Mouse (Mus musculus) heart, adult 2 months (tissue): Measurements from ENCODE around the gene Ufc1. TPM values are rescaled to one million over a fixed set of nuclear protein-coding genes. Genes with fewer than 3 reads are reported as not detected.

Experiments
- DNase-seq, 2 experiments: peaks; one replicate each; pipeline ENCODE4 v3.0.0; 2021
- H3K27ac ChIP-seq: fragments of 200-600 bp; 2 replicates; pipeline ENCODE4 v1.8.1; 2022
- H3K27me3 ChIP-seq: fragments of 200-500 bp; 2 replicates; pipeline ENCODE4 v1.6.1; 2012; ENCODE audit warnings: mild to moderate bottlenecking, low read length, inconsistent platforms, mixed read lengths; ENCODE audit not compliant: control insufficient read depth, insufficient read depth
- H3K36me3 ChIP-seq: fragments of 200-500 bp; 2 replicates; pipeline ENCODE4 v1.6.1; 2012; ENCODE audit warnings: low read length, inconsistent platforms; ENCODE audit not compliant: control insufficient read depth, insufficient read depth
- H3K4me1 ChIP-seq: fragments of 200-500 bp; 2 replicates; pipeline ENCODE4 v1.6.1; 2011; ENCODE audit warnings: low read length; ENCODE audit not compliant: control insufficient read depth, insufficient read depth
- H3K4me3 ChIP-seq: fragments of 200-600 bp; 2 replicates; pipeline ENCODE4 v1.8.1; 2022
- H3K79me2 ChIP-seq: fragments of 200-500 bp; replicated peaks from 2 replicates; pipeline ENCODE4 v1.6.1; 2012; ENCODE audit warnings: mild to moderate bottlenecking, inconsistent platforms, low read length, moderate library complexity, mixed read lengths; ENCODE audit not compliant: control insufficient read depth, insufficient read depth
- H3K9ac ChIP-seq: fragments of 200-500 bp; 2 replicates; pipeline ENCODE4 v1.6.1; 2012; ENCODE audit warnings: low read depth, mild to moderate bottlenecking, control low read depth, inconsistent platforms, low read length, mixed read lengths
- CTCF ChIP-seq: fragments of 200-600 bp; IDR thresholded peaks from 2 replicates; pipeline ENCODE4 v1.8.1; 2022; ENCODE audit warnings: antibody characterized with exemption, mild to moderate bottlenecking, moderate library complexity
- EP300 ChIP-seq: fragments of 200-500 bp; IDR thresholded peaks from 2 replicates; pipeline ENCODE4 v1.6.1; 2011; ENCODE audit warnings: low read depth, low read length, control low read depth; ENCODE audit not compliant: insufficient read depth
- POLR2A ChIP-seq: fragments of 200-500 bp; IDR thresholded peaks from 2 replicates; pipeline ENCODE4 v1.6.1; 2011; ENCODE audit warnings: mild to moderate bottlenecking, low read depth, low read length, control low read depth; ENCODE audit not compliant: insufficient read depth
- WGBS: fragments of 180-500 bp; shearing (Covaris S2); methylation state at CpG from one replicate; pipeline ENCODE4 v1.1.7; 2018; 5-methylcytosine and 5-hydroxymethylcytosine counted together
- intact Hi-C: fragments of 180-260 bp; cut with DNase I; formaldehyde crosslinking; loops from one replicate; pipeline ENCODE4 v1.15.1; 2025
- polyA plus RNA-seq: library from polyadenylated mRNA; depleted of rRNA; stranded (reverse); fragments of >200 nt; gene quantifications from 2 replicates; pipeline ENCODE4 v1.2.3, GENCODE M21; 2012
- total RNA-seq, 2 experiments: library from RNA; stranded (reverse); gene quantifications; 2 replicates each; pipeline ENCODE4 v1.2.3; 2021

The Ufc1 gene
- total and polyA plus RNA-seq, 3 experiments, result 29.7 to 93.5 (median 80.5) TPM

- Histone ChIP-seq H3K4me3 (peak within 1 kb of the TSS; percentile 73), H3K36me3 (no peaks in the 10 kb centered on the region), H3K27me3 (no peaks in the 10 kb centered on the region), H3K4me1 (peaks cover 6% of the 10 kb centered on the region), H3K27ac (peak within 1 kb of the TSS; percentile 96), H3K79me2 (no peaks in the 10 kb centered on the region), H3K9ac (peak within 1 kb of the TSS; percentile 79)
- TF ChIP-seq EP300 (no peak; the same call in 1 of the 2 replicates), CTCF (no peak), POLR2A (no peak; the same call in none of the 2 replicates)
- under 1% methylated on average over 26 of the region's 26 CpGs for WGBS
- peak; percentile 87 to 94 for DNase-seq
- intact Hi-C loops, result loop anchor here (1.0 to 2.0 kb wide), 3 partner anchors 34 to 170 kb away; no protein-coding TSS in a partner anchor
These were observed 13.8 kb downstream of the Ufc1 start, which contains the start of gene Ppox for GRCm38 (mm10) chr1:171280916-171281527. Ppox (minus strand) TSS chr1:171281186.

- H3K4me1 ChIP-seq, result peaks cover 4% of the 10 kb centered on the region; the same call in 1 of the 2 replicates
- WGBS, result 3% methylated on average over 25 of the region's 25 CpGs
- peak overlapping the region; percentile 72 for H3K27ac ChIP-seq
- no peaks in the 10 kb centered on the region for H3K36me3 ChIP-seq
- no peaks in the 10 kb centered on the region for H3K79me2 ChIP-seq
- no peaks in the 10 kb centered on the region for H3K27me3 ChIP-seq
- H3K9ac ChIP-seq, result peak overlapping the region; percentile 75
- intact Hi-C loops, result loop anchor here (2.0 kb wide), 1 partner anchor 170 kb away; no protein-coding TSS in a partner anchor
- TF ChIP-seq CTCF (no peak), EP300 (no peak), POLR2A (no peak)
- H3K4me3 ChIP-seq, result peak overlapping the region; percentile 73
- DNase-seq, result peak in 1 of 2 experiments; percentile 10
These were observed 14.4 kb downstream of the Ufc1 start for GRCm38 (mm10) chr1:171280250-171280915.

- 80% methylated on average over 5 of the region's 5 CpGs for WGBS
- Histone ChIP-seq H3K27me3 (no peaks in the 10 kb centered on the region), H3K36me3 (no peaks in the 10 kb centered on the region), H3K4me1 (peaks cover 3% of the 10 kb centered on the region; the same call in 1 of the 2 replicates), H3K27ac (no peak overlapping the region), H3K9ac (peak overlapping the region; percentile 6; the same call in 1 of the 2 replicates), H3K4me3 (no peak overlapping the region), H3K79me2 (no peaks in the 10 kb centered on the region)
- intact Hi-C loops, result loop anchor here (2.0 kb wide), 1 partner anchor 169 kb away; no protein-coding TSS in a partner anchor
- TF ChIP-seq CTCF, result no peak
- TF ChIP-seq POLR2A, result no peak
- no peak for TF ChIP-seq EP300
- DNase-seq, result peak in 1 of 2 experiments; percentile 2
These were observed 15.1 kb downstream of the Ufc1 start for GRCm38 (mm10) chr1:171279721-171280120.

- H3K4me3 ChIP-seq, result no peak overlapping the region
- no peaks in the 10 kb centered on the region for H3K79me2 ChIP-seq
- no peak for DNase-seq
- no peaks in the 10 kb centered on the region for H3K27me3 ChIP-seq
- WGBS, result 85% methylated on average over 14 of the region's 14 CpGs
- H3K4me1 ChIP-seq, result peaks cover 3% of the 10 kb centered on the region; the same call in 1 of the 2 replicates
- H3K9ac ChIP-seq, result no peak overlapping the region
- H3K27ac ChIP-seq, result no peak overlapping the region
- no peak for TF ChIP-seq CTCF
- no peak for TF ChIP-seq POLR2A
- TF ChIP-seq EP300, result no peak
- intact Hi-C loops, result no loop called here
- no peaks in the 10 kb centered on the region for H3K36me3 ChIP-seq
These were observed 15.7 kb downstream of the Ufc1 start for GRCm38 (mm10) chr1:171279012-171279705.

- WGBS, result 96% methylated on average over 8 of the region's 8 CpGs
- peak in 1 of 2 experiments; percentile 10 for DNase-seq
- intact Hi-C loops, result no loop called here
- Histone ChIP-seq H3K27ac (no peak overlapping the region), H3K4me1 (peaks cover 3% of the 10 kb centered on the region; the same call in 1 of the 2 replicates), H3K27me3 (no peaks in the 10 kb centered on the region), H3K79me2 (no peaks in the 10 kb centered on the region), H3K9ac (no peak overlapping the region), H3K36me3 (no peaks in the 10 kb centered on the region), H3K4me3 (no peak overlapping the region)
- TF ChIP-seq CTCF (no peak), EP300 (no peak), POLR2A (no peak)
These were observed 16.4 kb downstream of the Ufc1 start for GRCm38 (mm10) chr1:171278436-171278835.
